In the genomic region with DNA sequence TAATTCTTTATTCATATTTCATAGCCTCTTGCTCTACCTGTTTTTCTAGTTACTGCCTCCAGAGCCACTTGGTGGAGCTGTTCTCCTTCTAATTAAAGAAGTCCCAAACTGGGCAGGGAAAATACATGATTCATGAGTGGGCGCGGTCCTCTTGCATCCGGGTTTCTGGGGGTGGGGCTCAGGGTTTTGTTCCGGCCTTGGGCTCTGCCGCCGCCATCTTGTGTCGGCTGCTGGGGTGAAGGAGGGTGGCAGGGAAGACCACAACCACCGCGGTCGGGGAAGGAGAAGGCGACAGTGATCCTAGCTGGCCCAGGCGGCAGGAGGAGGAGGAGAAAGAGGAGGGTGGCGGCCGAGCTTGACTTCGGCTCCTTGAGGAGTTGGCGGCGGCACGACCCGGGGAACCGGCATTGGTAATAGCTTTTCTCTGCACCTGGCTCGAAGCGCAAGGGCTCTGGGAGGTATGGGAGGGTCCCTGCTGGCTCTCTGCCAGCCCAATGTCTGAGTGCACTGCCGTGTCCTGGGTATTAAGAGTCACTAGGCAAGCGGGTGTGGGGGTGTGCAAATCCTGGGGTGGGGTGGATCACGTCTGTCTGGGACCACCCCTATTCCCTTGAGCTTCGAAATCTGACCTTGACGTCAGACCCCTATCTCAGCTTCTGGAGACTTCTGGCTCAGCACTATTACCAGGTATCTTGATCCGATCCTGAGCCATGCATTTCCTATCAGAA, we compare ENCODE assay signal across 8 mouse cellular contexts. TPM values are rescaled to one million over a fixed set of nuclear protein-coding genes. Genes with fewer than 3 reads are reported as not detected.
DNase-seq lines count a peak whose midpoint lies in the region; ATAC-seq and TF ChIP-seq lines count a peak whose summit lies in the region.

No protein-coding gene starts in this region.

- peak overlapping the region; percentile 69 for H3K4me3 ChIP-seq in C2C12 (ENCODE audit: insufficient read depth, poor library complexity, severe bottlenecking)
- H3K4me3 ChIP-seq in erythroblast, embryonic 14.5 days (replicated peaks), result peak overlapping the region; percentile 85
- peak overlapping the region; percentile 72 for H3K4me3 ChIP-seq in heart, embryonic 12.5 days
- H3K4me3 ChIP-seq in kidney, postnatal 0 days (replicated peaks; ENCODE audit: low read depth, low read length), result peak overlapping the region; percentile 57
- H3K4me3 ChIP-seq in liver, embryonic 11.5 days (ENCODE audit: low read depth, low read length), result peak overlapping the region; percentile 70
- H3K4me3 ChIP-seq in stomach, embryonic 14.5 days (ENCODE audit: low read depth, low read length), result peak overlapping the region; percentile 59

- WGBS in heart, embryonic 12.5 days, result 15% methylated on average over 24 of the region's 28 CpGs
- WGBS in kidney, postnatal 0 days, result 34% methylated on average over 28 of the region's 28 CpGs
- 11% methylated on average over 25 of the region's 28 CpGs for WGBS in liver, embryonic 11.5 days
- WGBS in stomach, embryonic 14.5 days, result 15% methylated on average over 27 of the region's 28 CpGs

- TF ChIP-seq POLR2A in brain, embryonic 14.5 days (IDR thresholded peaks at IDR 0.05; ENCODE audit: borderline replicate concordance, extremely low read depth, insufficient read depth, insufficient read length, poor library complexity, severe bottlenecking), result peak; percentile 47; the same call in 1 of the 2 replicates

- peaks cover 40% of the 10 kb centered on the region for H3K79me3 ChIP-seq in C2C12 (ENCODE audit: low read depth)

- H3K27me3 ChIP-seq in C2C12 (ENCODE audit: control insufficient read depth, insufficient read depth, insufficient read length), result no peaks in the 10 kb centered on the region
- no peaks in the 10 kb centered on the region for H3K27me3 ChIP-seq in erythroblast, embryonic 14.5 days (ENCODE audit: control insufficient read depth)
- no peaks in the 10 kb centered on the region for H3K27me3 ChIP-seq in heart, embryonic 12.5 days (replicated peaks)
- no peaks in the 10 kb centered on the region for H3K27me3 ChIP-seq in kidney, postnatal 0 days (ENCODE audit: insufficient read depth, low read length)
- H3K27me3 ChIP-seq in liver, embryonic 11.5 days (replicated peaks; ENCODE audit: control insufficient read depth, insufficient read depth, low read length), result no peaks in the 10 kb centered on the region
- no peaks in the 10 kb centered on the region for H3K27me3 ChIP-seq in stomach, embryonic 14.5 days (ENCODE audit: control insufficient read depth, insufficient read depth, low read length)

- peak overlapping the region; percentile 83 for H3K9ac ChIP-seq in heart, embryonic 12.5 days
- H3K9ac ChIP-seq in kidney, postnatal 0 days (ENCODE audit: low read depth, low read length), result peak overlapping the region; percentile 79
- peak overlapping the region; percentile 76 for H3K9ac ChIP-seq in liver, embryonic 11.5 days (ENCODE audit: low read depth, low read length)
- peak overlapping the region; percentile 73 for H3K9ac ChIP-seq in stomach, embryonic 14.5 days (replicated peaks; ENCODE audit: low read depth, low read length)

- TF ChIP-seq CTCF in C2C12 (IDR thresholded peaks at IDR 0.05; ENCODE audit: control insufficient read depth, insufficient read depth, insufficient read length), result no peak
- TF ChIP-seq CTCF in brain, embryonic 14.5 days (IDR thresholded peaks at IDR 0.05; ENCODE audit: borderline replicate concordance, extremely low read depth, insufficient read depth, insufficient read length), result peak; percentile 38; the same call in 1 of the 2 replicates
- TF ChIP-seq CTCF in kidney, postnatal 0 days (IDR thresholded peaks at IDR 0.05; ENCODE audit: low read depth), result peak; percentile 74

- H3ac ChIP-seq in C2C12 (ENCODE audit: control insufficient read depth, insufficient read length, low read depth), result peak overlapping the region; percentile 56

- H3K9me3 ChIP-seq in erythroblast, embryonic 14.5 days (ENCODE audit: control insufficient read depth, low read length), result no peaks in the 10 kb centered on the region
- no peaks in the 10 kb centered on the region for H3K9me3 ChIP-seq in heart, embryonic 12.5 days (replicated peaks)
- no peaks in the 10 kb centered on the region for H3K9me3 ChIP-seq in kidney, postnatal 0 days (replicated peaks; ENCODE audit: low read length)
- no peaks in the 10 kb centered on the region for H3K9me3 ChIP-seq in liver, embryonic 11.5 days (ENCODE audit: control insufficient read depth, low read length)
- no peaks in the 10 kb centered on the region for H3K9me3 ChIP-seq in stomach, embryonic 14.5 days (ENCODE audit: control insufficient read depth, low read depth, low read length)

- H3K4me2 ChIP-seq in heart, embryonic 12.5 days, result peak overlapping the region; percentile 77
- H3K4me2 ChIP-seq in kidney, postnatal 0 days (ENCODE audit: low read length), result peak overlapping the region; percentile 58
- H3K4me2 ChIP-seq in liver, embryonic 11.5 days, result peak overlapping the region; percentile 74
- peak overlapping the region; percentile 58 for H3K4me2 ChIP-seq in stomach, embryonic 14.5 days (replicated peaks; ENCODE audit: low read depth, low read length)

- peaks cover 45% of the 10 kb centered on the region for H3K4me1 ChIP-seq in erythroblast, embryonic 14.5 days (ENCODE audit: control insufficient read depth)
- peaks cover 12% of the 10 kb centered on the region for H3K4me1 ChIP-seq in heart, embryonic 12.5 days (replicated peaks)
- no peaks in the 10 kb centered on the region for H3K4me1 ChIP-seq in kidney, postnatal 0 days (replicated peaks; ENCODE audit: insufficient read depth, low read length)
- H3K4me1 ChIP-seq in liver, embryonic 11.5 days (replicated peaks; ENCODE audit: control insufficient read depth, insufficient read depth, low read length), result peaks cover 7% of the 10 kb centered on the region
- no peaks in the 10 kb centered on the region for H3K4me1 ChIP-seq in stomach, embryonic 14.5 days (ENCODE audit: control insufficient read depth, insufficient read depth, low read length)

- peaks cover 58% of the 10 kb centered on the region for H3K79me2 ChIP-seq in C2C12 (ENCODE audit: control insufficient read depth, insufficient read depth)

- H3K27ac ChIP-seq in heart, embryonic 12.5 days (ENCODE audit: poor library complexity, severe bottlenecking), result peak overlapping the region; percentile 75
- H3K27ac ChIP-seq in kidney, postnatal 0 days, result peak overlapping the region; percentile 82
- H3K27ac ChIP-seq in liver, embryonic 11.5 days (ENCODE audit: low read depth, low read length), result peak overlapping the region; percentile 21; the same call in 1 of the 2 replicates
- H3K27ac ChIP-seq in stomach, embryonic 14.5 days (ENCODE audit: low read length), result peak overlapping the region; percentile 69; the same call in 1 of the 2 replicates

- ATAC-seq in heart, embryonic 12.5 days (ENCODE audit: insufficient number of reproducible peaks, low FRiP score), result peak; percentile 87
- ATAC-seq in kidney, postnatal 0 days (replicated peaks; ENCODE audit: low FRiP score, low read depth), result peak; percentile 91
- ATAC-seq in liver, embryonic 11.5 days (replicated peaks; ENCODE audit: low FRiP score), result peak; percentile 81
- peak; percentile 89 for ATAC-seq in stomach, embryonic 14.5 days (ENCODE audit: insufficient number of reproducible peaks, insufficient read depth, low FRiP score, low read depth)

- H3K36me3 ChIP-seq in C2C12 (ENCODE audit: control insufficient read depth, insufficient read depth), result peaks cover 27% of the 10 kb centered on the region
- peaks cover 30% of the 10 kb centered on the region for H3K36me3 ChIP-seq in erythroblast, embryonic 14.5 days (ENCODE audit: control insufficient read depth)
- H3K36me3 ChIP-seq in heart, embryonic 12.5 days, result 0 out of 2 replicates have a peak, but pooled peaks cover 3% of the 10 kb centered on the region
- H3K36me3 ChIP-seq in kidney, postnatal 0 days (ENCODE audit: insufficient read depth, low read length), result no peaks in the 10 kb centered on the region
- H3K36me3 ChIP-seq in liver, embryonic 11.5 days (ENCODE audit: control insufficient read depth, insufficient read depth, low read length), result no peaks in the 10 kb centered on the region; the same call in 1 of the 2 replicates
- 0 out of 2 replicates have a peak, but pooled peaks cover 3% of the 10 kb centered on the region for H3K36me3 ChIP-seq in stomach, embryonic 14.5 days (ENCODE audit: control insufficient read depth, insufficient read depth, low read length)

- DNase-seq in brain, embryonic 14.5 days (ENCODE audit: low read depth), result peak; percentile 96
- peak; percentile 93 for DNase-seq in kidney, postnatal 0 days (ENCODE audit: low spot score)
- DNase-seq in liver, embryonic 11.5 days (ENCODE audit: low spot score), result peak; percentile 75
- peak; percentile 89 for DNase-seq in naive thymus-derived CD4-positive, alpha-beta T cell, adult 2 months (ENCODE audit: low read depth)

RNA-seq across cellular contexts. Expression of gene Uba1, which starts 4.8 kb away (rescaled TPM):
- polyA plus RNA-seq in C2C12 (2012; fragmentation: generic; extraction: Trizol), result 298 TPM
- polyA plus RNA-seq in brain, embryonic 14.5 days (2012; rRNA removed), result 580 and 611 TPM in 2 replicates
- polyA plus RNA-seq in erythroblast, embryonic 14.5 days (2012), result 9.2 and 16.3 TPM in 2 replicates
- 211 and 225 TPM in 2 replicates for polyA plus RNA-seq in heart, embryonic 12.5 days (2016; fragmentation: Nextera tagmentation; extraction: Ambion mirVana)
- polyA plus RNA-seq in kidney, postnatal 0 days (2015; fragmentation: Nextera tagmentation; extraction: Ambion mirVana), result 119 and 131 TPM in 2 replicates
- 189 and 203 TPM in 2 replicates for polyA plus RNA-seq in liver, embryonic 11.5 days (2014; fragmentation: Nextera tagmentation; extraction: Ambion mirVana)
- polyA plus RNA-seq in stomach, embryonic 14.5 days (2014; fragmentation: Nextera tagmentation; extraction: Ambion mirVana), result 169 and 181 TPM in 2 replicates

RNA-seq across cellular contexts. Expression of gene Cdk16, which starts 24.9 kb away (rescaled TPM):
- polyA plus RNA-seq in C2C12 (2012; fragmentation: generic; extraction: Trizol), result 67.0 TPM
- polyA plus RNA-seq in brain, embryonic 14.5 days (2012; rRNA removed), result 251 and 271 TPM in 2 replicates
- polyA plus RNA-seq in erythroblast, embryonic 14.5 days (2012), result 21.2 and 23.7 TPM in 2 replicates
- 140 and 141 TPM in 2 replicates for polyA plus RNA-seq in heart, embryonic 12.5 days (2016; fragmentation: Nextera tagmentation; extraction: Ambion mirVana)
- polyA plus RNA-seq in kidney, postnatal 0 days (2015; fragmentation: Nextera tagmentation; extraction: Ambion mirVana), result 78.9 and 81.6 TPM in 2 replicates
- polyA plus RNA-seq in liver, embryonic 11.5 days (2014; fragmentation: Nextera tagmentation; extraction: Ambion mirVana), result 62.1 and 68.3 TPM in 2 replicates
- 74.2 and 79.8 TPM in 2 replicates for polyA plus RNA-seq in stomach, embryonic 14.5 days (2014; fragmentation: Nextera tagmentation; extraction: Ambion mirVana)

RNA-seq across cellular contexts. Expression of gene Usp11, which starts 40.8 kb away (rescaled TPM):
- 9.3 TPM for polyA plus RNA-seq in C2C12 (2012; fragmentation: generic; extraction: Trizol)
- 110 and 114 TPM in 2 replicates for polyA plus RNA-seq in brain, embryonic 14.5 days (2012; rRNA removed)
- polyA plus RNA-seq in erythroblast, embryonic 14.5 days (2012), result 0.04 and 0.11 TPM in 2 replicates
- 43.7 and 45.4 TPM in 2 replicates for polyA plus RNA-seq in heart, embryonic 12.5 days (2016; fragmentation: Nextera tagmentation; extraction: Ambion mirVana)
- 16.3 and 16.4 TPM in 2 replicates for polyA plus RNA-seq in kidney, postnatal 0 days (2015; fragmentation: Nextera tagmentation; extraction: Ambion mirVana)
- polyA plus RNA-seq in liver, embryonic 11.5 days (2014; fragmentation: Nextera tagmentation; extraction: Ambion mirVana), result 33.0 and 36.3 TPM in 2 replicates
- polyA plus RNA-seq in stomach, embryonic 14.5 days (2014; fragmentation: Nextera tagmentation; extraction: Ambion mirVana), result 34.0 and 38.6 TPM in 2 replicates

RNA-seq across cellular contexts. Expression of gene Ndufb11, which starts 45.5 kb away (rescaled TPM):
- 244 TPM for polyA plus RNA-seq in C2C12 (2012; fragmentation: generic; extraction: Trizol)
- polyA plus RNA-seq in brain, embryonic 14.5 days (2012; rRNA removed), result 131 and 148 TPM in 2 replicates
- 85.0 and 139 TPM in 2 replicates for polyA plus RNA-seq in erythroblast, embryonic 14.5 days (2012)
- polyA plus RNA-seq in heart, embryonic 12.5 days (2016; fragmentation: Nextera tagmentation; extraction: Ambion mirVana), result 335 and 344 TPM in 2 replicates
- 451 and 489 TPM in 2 replicates for polyA plus RNA-seq in kidney, postnatal 0 days (2015; fragmentation: Nextera tagmentation; extraction: Ambion mirVana)
- 188 and 209 TPM in 2 replicates for polyA plus RNA-seq in liver, embryonic 11.5 days (2014; fragmentation: Nextera tagmentation; extraction: Ambion mirVana)
- 251 and 252 TPM in 2 replicates for polyA plus RNA-seq in stomach, embryonic 14.5 days (2014; fragmentation: Nextera tagmentation; extraction: Ambion mirVana)

RNA-seq across cellular contexts. Expression of gene Rbm10, which starts 45.6 kb away (rescaled TPM):
- 46.2 TPM for polyA plus RNA-seq in C2C12 (2012; fragmentation: generic; extraction: Trizol)
- 83.1 and 91.0 TPM in 2 replicates for polyA plus RNA-seq in brain, embryonic 14.5 days (2012; rRNA removed)
- polyA plus RNA-seq in erythroblast, embryonic 14.5 days (2012), result 5.8 and 5.9 TPM in 2 replicates
- polyA plus RNA-seq in heart, embryonic 12.5 days (2016; fragmentation: Nextera tagmentation; extraction: Ambion mirVana), result 44.1 and 44.5 TPM in 2 replicates
- polyA plus RNA-seq in kidney, postnatal 0 days (2015; fragmentation: Nextera tagmentation; extraction: Ambion mirVana), result 37.3 and 41.0 TPM in 2 replicates
- polyA plus RNA-seq in liver, embryonic 11.5 days (2014; fragmentation: Nextera tagmentation; extraction: Ambion mirVana), result 65.5 and 67.3 TPM in 2 replicates
- 51.3 and 54.7 TPM in 2 replicates for polyA plus RNA-seq in stomach, embryonic 14.5 days (2014; fragmentation: Nextera tagmentation; extraction: Ambion mirVana)

Comparison
In these comparisons a context has a peak if more than half of its experiments do, and no peak if none do; other contexts are left out.
1. Peak in every context shown above with its lines: DNase-seq, ATAC-seq, H3K4me3 ChIP-seq and H3K27ac ChIP-seq.
2. H3K27ac ChIP-seq: peak in every context shown above with its lines; median percentile 82 in kidney, postnatal 0 days; 75 in heart, embryonic 12.5 days; 69 in stomach, embryonic 14.5 days; 21 in liver, embryonic 11.5 days.